Mouse (Mus musculus): ENCODE measurements around the gene Ttc17.

DNA sequence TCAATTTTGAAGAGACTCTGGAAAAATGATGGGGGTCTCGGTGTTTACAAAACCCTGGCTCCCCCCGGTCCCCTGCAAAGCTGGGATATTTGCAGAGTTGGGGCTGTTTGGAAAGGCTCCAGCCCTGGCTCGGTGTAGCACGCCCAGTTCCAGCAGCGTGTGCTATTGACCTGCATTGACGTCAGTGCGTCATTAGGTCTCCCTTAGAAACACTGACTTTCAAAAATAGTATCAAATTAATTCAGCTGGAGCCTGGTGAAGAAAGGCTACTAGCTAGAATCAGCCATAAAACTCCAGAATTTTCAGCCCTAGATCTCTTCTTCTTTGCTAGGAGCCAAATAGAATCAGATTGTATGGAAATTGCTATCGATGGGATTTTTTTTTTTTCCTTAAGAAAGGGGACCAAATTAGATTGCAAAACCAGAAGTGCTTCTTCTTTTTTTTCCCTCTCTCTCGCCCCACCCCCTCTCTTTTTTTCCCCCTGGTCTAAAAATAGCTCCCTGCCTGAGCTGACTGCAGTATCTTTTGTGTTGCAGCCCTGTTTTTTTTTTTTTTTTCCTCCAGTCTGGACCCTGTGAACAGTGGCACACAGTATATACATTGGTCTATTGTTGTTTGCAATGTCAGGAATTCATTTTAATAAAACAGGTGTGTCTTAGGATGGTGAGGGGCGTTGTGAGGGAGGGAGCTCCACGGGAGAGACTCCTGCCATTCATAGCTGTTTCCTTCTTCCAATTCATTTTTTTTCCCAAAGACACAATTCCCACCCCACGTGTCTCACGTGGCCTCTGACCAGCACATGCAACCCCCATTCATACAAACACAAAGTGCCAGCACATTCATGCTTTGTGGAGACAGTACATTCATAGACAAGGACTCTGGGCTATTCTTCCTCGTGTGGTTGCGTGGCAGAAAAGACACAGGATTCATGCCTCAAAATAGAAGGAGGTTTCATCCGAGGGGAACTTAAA lies 141.0 kb downstream of the Ttc17 start:
- no peak for TF ChIP-seq CTCF (conservative IDR thresholded peaks at IDR 0.05; ENCODE audit: insufficient read depth, insufficient read length, low read depth, low read length)
- TF ChIP-seq POLR2A (IDR thresholded peaks at IDR 0.05; ENCODE audit: low read depth, low read length): no peak

All from kidney, adult 2 months (tissue).